Mouse (Mus musculus) small intestine, adult 2 months (tissue): ENCODE measurements around the gene Irx2.

Experiments
- CTCF ChIP-seq: fragments of 200-500 bp; IDR thresholded peaks from 2 replicates; pipeline ENCODE4 v1.5.1; 2012; ENCODE audit warnings: low read depth, mild to moderate bottlenecking, control low read depth, inconsistent platforms, low read length, moderate library complexity, mixed read lengths; ENCODE audit not compliant: insufficient replicate concordance, insufficient read length; ENCODE audit errors: extremely low read depth
- POLR2A ChIP-seq: fragments of 200-500 bp; IDR thresholded peaks from 2 replicates; pipeline ENCODE4 v1.6.1; 2012; ENCODE audit warnings: low read depth, mild to moderate bottlenecking, control low read depth, inconsistent platforms, low read length, moderate library complexity

DNA sequence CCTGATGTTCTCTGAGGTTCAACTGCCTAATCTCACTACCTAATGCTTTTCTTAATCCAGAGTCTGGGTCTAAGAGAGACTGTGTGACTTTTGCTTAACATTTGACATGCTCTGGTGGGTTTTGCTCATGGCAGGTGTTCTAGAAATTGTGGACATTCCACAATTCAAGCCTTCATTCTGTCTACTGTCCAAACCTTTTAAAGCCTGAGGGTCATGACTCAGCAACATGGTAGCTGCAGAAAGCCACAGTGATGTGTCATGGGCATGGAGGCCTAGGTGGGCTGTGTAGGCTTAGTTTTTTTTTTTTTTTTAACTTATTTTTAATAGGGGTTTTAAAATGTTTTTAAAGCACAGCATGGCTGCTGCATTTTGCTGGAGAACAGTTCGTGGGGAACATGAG lies 27.8 kb downstream of the Irx2 start:
- TF ChIP-seq CTCF (no peak), POLR2A (no peak)
